Mouse (Mus musculus): ENCODE results near the gene Strap. TPM values are rescaled to one million over a fixed set of nuclear protein-coding genes. Genes with fewer than 3 reads are reported as not detected.

The Strap gene
- total RNA-seq, 2 experiments from 2014 or later = 118 to 121 TPM

DNA sequence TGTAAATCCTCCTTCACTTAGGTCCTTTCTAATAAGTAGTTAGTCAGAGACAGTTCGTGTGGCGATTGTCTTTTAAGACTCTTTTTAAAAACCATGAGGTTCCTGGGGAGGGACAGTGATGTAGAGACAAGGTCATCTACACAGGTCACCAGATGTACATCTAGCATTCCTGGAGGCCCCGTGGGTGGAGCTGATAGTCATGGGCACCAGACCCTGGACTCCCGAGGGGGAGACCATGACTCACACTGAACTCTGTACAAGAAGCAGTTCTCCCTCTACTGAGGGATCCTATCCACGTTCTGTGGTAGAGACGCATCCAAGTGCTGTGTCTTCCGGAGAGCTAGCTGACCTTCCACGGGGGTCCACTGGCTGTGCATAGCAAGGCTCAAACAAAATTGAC, 42.1 kb downstream of the Strap start:
- DNase-seq = no peak

DNA sequence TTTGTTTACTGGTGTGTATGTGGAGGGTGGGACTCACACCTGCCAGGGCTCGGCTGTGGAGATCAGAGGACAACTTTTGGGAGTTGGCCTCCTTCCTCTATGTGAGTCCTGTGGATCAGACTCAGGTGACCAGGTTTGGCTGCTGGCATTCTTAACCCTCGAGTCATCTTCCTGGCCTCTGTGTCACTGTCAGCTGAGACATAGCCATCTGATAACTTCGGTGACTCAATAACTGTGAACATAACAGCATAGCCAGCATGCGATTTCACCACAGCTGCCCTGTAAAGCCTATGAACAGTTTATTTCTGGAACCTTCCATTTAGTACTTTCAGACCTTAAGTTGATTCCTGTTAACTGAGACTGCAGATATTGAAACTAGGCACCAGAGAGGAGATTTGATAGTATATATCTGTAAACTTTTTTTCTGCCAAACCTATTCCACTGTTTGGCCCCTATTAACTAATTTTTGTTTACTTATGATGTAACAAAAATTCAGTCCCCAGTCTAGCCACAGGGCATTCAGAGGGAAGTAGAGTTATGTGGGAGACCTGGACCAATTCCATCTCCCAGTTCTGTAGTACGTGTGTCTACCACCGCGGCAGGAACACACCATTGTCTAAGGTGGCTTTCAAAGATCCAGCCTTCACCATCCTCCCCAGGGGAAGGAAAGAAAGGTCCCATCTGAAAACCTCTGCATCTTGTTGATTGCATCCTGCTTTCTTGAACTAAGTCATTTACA, 49.2 kb downstream of the Strap start:
- no peak for DNase-seq

DNA sequence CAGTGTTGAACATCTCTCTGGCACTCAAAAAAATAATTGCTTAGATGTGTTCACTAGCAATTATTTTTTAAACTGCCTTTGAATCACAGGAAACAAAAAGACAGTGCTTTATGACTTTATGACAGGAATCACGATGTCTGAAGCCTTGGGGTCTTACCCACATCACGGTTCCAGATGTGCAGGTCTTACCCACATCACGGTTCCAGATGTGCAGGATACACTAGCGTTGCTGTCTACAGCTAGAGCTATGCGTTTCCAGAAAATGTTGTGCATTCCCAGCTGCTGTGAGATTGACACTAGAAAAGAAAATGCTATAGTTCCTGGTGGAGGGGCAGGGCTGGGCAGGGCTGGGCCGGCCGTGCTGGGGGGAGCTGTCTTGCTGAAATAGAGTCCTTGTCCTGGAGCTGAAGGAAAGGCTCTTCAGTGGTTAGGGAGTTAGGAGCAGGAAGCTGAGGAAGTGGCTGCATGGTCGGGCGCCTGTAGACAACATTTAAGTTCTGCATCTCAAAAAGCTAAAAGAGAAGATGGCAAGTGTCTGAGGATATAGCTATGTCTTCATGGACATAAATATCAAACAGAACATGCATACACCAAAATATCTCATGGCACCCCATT, 54.2 kb downstream of the Strap start:
- no peak for DNase-seq

DNA sequence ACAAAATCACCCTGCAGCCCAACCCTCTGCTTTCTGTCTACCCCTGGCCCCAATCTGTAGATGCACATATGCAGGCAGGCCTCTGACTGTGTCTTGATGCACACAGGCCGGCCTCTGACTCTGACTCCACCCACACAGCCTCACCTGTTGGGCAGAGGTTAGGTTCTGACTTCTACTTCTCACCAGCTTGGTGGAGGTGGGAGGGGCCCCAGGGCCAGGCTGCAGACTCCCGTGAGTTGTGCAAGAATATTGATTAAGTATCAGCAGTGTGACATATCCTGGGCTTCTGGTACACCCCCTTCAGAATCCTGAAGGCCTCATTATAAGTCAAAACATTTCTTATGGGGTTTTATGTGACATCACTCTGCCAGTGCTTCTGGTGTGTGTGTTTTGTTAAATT, 54.8 kb downstream of the Strap start:
- no peak for DNase-seq

DNA sequence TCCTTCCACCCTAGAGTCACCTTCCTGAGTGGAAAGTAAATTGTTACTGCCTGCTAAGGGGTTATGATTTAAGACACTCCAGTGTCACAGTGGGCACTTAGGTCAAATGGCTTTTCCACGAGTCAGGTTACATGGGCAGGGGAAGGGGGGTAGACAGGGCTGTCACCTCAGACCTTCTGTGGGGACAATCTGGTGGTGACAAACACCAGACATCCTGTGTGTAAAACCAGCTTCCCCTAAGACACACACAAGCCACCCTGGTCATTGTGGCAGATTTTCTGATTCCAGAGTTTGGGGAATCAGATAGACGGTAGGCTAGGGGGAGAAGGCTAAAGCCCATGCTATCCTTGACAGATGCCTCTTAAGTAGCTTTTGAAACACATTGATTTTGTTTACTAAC, 60.6 kb downstream of the Strap start:
- DNase-seq = no peak

DNA sequence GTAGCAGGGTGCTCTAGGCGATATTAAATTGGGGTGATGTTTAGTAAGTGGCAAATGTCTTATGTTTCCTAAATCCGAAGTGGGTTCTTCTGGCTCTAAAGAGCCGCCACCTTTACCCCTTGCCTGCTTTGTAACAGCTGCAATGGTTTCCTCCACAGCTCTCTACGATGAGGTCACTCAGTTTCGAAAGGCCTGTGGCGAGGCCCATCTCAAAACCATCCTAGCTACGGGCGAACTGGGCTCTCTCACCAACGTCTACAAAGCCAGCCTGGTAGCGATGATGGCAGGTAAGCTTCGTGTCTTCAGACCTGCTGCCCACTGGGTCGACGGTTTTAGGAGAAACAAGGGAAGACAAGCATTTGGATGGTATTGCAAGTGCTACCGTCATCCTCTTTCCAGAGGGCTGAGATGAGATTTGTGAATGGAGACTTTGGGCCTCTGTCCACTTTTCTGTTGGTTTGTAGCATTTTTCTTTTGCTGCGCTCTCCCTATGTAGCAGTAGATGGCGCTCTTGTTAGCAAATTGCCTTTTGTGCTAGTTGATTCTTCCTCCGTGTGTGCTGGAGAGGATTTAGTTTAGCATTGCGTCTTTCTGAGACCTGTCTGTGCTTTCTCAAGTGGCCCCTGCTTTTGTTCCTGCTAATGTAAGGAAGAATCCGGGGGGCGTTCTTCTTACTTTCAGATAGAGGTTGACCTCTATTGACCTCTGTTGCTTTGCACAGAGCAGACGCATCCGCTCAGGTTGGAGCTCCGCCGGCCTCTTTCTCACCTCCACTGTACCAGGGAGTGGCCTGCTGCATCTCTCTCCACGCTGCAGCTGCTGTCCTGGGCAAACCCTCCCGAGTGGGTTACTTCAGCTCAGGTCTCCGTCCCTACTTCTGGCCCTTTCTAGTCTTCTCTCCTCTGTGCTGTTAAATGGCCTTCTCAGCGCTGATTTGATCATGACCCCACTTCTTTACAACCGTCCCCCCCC, 62.0 kb downstream of the Strap start:
- DNase-seq = no peak

DNA sequence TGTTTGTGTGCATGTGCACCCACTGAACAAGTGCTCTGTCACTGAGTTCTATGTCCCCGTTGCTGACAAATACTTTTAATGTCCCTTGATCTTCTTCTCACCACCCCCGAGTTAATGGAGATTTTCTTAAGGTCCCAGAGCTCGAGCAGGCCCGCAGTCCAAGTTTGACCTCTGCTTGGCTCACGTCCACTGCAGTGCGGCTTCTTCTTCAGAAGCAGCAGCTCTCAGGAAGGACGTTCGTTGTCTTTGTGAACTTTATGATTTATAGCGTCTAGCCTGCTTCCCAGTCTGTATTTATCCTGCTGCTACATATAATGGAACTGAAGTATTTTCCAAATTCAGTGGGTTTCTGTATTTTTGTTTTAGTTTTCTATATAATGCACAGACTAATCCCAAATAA, 64.4 kb downstream of the Strap start:
- no peak for DNase-seq

Other genes with a start within 250 kb of the Strap start
- 10 to 100 TPM; 43.3 to 47.7 TPM for gene Eps8, start 80.2 kb upstream of the Strap start, total RNA-seq (2021)
- gene Dera, start 19.5 kb downstream of the Strap start, total RNA-seq (2021) = 1 to 10 TPM; 5.5 to 5.6 TPM

Measured in layer of hippocampus, postnatal 36 days (tissue).